Mouse (Mus musculus): ENCODE results near the gene Capn2.

- TF ChIP-seq CTCF (conservative IDR thresholded peaks at IDR 0.05; ENCODE audit: low read length) (no peak), NANOG (IDR thresholded peaks at IDR 0.05; ENCODE audit: borderline replicate concordance, low read length) (no peak), POU5F1 (IDR thresholded peaks at IDR 0.05; ENCODE audit: borderline replicate concordance, low read length) (no peak)
Observed at GRCm38 (mm10) chr1:182419481-182419880, 97.9 kb downstream of the Capn2 start.

Data from E14TG2a.4 (cell line).